Mouse (Mus musculus) Muller cell, postnatal 12 days (primary cell): ENCODE results near the gene Icosl.
"Not testable (repeated sequence)": the region's sequence is repeated elsewhere in the genome, so short reads cannot be mapped to it uniquely, and the experiment has no call there.

Experiments
- DNase-seq: peaks from one replicate; pipeline ENCODE4 v3.0.0-alpha.2; 2015; ENCODE audit errors: inconsistent ontology term

Icosl gene

DNA sequence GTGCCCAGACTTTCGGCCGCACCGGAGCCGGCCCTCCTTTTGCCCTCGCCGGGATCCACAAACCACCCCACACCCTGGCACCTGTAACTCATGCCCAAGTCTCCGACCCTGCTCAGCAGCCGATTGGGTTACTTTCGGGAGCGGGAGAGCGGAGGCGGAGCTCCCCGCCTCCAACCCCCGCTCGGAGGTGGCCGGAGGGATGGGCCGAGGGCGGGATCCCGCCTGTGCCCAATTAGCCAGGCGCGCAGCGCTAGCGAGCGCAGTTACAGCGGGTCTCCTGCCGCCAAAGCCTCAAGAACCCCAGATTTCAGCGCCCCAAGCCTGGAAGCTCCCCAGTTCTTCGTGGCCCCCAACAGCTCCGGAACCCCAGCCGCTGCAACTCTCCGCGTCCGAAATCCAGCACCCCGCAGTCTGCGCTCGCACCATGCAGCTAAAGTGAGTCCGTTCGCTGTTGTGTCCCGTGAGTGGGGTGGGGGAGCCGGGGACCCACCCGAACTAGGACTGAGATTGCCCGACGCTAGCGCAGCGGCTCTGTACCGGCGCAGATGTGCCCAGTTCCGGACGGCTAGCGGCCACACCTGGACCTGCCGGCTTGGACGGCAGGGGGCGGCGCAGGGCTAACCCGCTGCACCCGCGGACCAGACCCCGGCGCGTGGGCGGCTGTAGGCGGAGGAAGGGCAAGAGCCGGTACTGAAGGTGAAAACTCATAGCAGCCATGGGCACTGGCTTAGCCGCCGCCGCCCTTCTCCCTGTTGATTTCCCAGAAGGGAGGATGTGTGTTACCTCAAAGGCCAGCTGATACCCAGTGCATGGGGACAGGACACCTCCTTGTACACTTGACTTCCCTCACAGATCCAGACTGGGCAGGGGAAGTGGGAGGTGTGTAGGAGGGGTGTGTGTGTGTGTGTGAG lies at the start of gene Icosl:
Gene Icosl, plus strand, starts transcription at position 202 of the 911 bp plus-strand sequence.
- DNase-seq, result peak; percentile 88

DNA sequence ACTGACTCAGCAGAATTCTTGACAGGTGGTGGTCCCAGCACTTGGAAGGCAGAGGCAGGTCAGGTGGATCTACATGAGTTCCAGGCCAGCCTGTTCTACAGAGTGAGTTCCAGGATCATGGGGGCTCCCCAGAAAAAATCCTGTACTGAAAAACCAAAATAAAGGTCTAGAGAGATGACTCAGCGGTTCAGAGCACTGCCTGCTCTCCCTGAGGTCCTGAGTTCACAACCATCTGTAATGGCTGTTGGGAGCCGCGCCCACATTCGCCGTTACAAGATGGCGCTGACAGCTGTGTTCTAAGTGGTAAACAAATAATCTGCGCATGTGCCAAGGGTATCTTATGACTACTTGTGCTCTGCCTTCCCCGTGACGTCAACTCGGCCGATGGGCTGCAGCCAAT lies 49.1 kb upstream of the Icosl start:
- DNase-seq, result not testable (repeated sequence)

- not testable (repeated sequence) for DNase-seq
These were observed 43.6 kb upstream of the Icosl start for GRCm38 (mm10) chr10:78025453-78025852.

GRCm38 (mm10) chr10:78028129-78028528 lies 41.0 kb upstream of the Icosl start:
- peak; percentile 57 for DNase-seq

DNA sequence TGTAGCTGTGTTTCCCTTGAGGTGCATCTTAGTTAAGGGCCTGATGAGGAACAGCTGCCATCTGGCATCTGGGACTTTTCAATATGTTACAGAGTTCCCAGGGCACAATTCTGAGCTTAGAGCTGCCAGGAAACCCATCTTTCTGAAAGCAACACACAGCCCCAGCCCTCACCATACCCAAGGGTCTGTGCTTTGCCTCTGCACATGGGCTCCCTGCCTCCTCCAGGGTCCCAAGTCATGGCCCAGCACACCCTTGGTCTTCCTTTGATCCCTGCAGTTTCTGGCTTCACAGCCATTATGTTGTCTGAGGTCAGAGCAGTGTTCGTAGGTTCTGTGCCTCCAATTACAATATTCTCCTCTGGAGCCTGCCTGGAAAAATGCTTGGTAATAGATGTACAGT lies 40.0 kb upstream of the Icosl start:
- DNase-seq, result no peak

GRCm38 (mm10) chr10:78031987-78032386 lies 37.1 kb upstream of the Icosl start:
- no peak for DNase-seq

GRCm38 (mm10) chr10:78037139-78037538 lies 32.0 kb upstream of the Icosl start:
- DNase-seq, result no peak

DNA sequence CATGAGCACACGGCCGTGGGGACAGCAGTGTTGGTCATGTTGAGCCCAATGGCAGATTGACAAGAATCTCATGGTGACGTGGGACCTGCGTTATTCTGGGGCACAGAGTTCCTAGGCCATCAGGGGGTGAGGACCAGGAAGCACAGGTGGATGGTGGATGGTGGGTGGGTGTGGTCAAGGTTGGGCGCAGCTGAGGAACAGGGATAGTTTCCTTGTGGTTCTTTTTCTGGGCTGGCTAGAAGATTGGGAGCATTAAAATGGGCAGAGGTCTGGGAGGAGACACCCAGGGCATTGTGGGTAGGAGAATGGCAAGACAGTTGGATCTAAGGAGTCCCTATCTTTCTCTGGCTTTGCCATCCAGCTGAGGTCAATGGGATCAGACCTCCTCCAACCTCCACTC lies 27.5 kb upstream of the Icosl start, which contains the start of gene Dnmt3l:
Gene Dnmt3l, plus strand, starts transcription at position 301 of the 400 bp plus-strand sequence.
- DNase-seq, result no peak

GRCm38 (mm10) chr10:78042096-78042495 lies 27.0 kb upstream of the Icosl start:
- no peak for DNase-seq

DNA sequence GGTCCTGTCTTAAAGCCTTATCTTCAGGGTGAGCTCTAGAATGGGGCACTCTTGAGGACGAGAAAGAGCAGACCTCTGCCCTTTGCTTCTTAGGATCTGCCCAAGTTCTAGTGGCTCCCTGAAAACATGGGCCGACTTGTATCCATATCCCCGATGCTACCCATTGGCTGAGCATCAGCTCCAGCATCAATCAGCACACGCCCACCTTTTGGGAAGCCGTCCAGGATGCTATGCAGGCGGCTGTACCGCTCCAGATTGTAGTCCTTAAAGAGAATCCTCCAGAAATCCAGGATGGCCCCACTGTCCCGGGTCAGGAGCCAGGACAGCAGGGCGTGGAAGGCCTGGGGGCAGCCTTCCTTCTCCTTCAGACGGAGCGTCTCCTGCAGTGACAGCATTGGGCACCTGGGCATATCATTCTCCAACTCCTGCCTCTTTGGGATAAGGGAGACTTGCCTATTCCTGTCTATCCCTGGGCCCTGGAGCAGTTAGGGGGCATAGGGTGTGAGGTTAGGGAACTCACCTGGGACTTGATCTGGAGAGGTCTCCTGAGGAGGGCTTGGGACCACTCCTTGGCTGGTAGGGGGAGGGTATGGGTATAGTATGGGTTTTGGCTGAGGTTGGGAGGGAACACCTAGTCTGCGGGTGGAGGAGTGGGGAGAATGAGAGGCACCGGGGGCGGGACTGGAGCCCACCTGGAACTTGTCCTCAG lies 26.3 kb upstream of the Icosl start:
- DNase-seq, result no peak

GRCm38 (mm10) chr10:78043406-78043836 lies 25.7 kb upstream of the Icosl start, which contains the start of gene Aire:
Aire (minus strand) TSS chr10:78043610.
- DNase-seq, result peak; percentile 61

- DNase-seq, result no peak
These were observed 24.6 kb upstream of the Icosl start for GRCm38 (mm10) chr10:78044531-78044930.

DNA sequence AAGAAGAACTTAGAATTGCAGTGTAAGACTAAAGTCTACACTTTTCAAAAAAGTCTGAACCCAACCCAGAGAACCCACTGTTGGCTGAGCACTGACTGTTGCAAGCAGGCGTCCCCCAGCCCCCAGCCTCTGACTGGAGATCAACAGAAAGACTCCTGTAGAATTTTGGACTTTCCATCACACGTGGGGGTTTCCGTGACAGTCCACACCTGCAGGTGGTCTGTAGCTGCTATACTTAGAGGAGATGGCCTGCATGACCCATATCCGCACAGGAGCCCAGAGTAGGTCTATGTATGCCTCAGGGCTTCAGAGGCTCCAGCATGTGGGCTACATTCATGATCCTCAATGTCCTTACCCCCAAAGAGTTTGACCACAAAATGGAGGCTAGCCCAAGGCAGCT lies 22.7 kb upstream of the Icosl start:
- DNase-seq, result no peak

DNA sequence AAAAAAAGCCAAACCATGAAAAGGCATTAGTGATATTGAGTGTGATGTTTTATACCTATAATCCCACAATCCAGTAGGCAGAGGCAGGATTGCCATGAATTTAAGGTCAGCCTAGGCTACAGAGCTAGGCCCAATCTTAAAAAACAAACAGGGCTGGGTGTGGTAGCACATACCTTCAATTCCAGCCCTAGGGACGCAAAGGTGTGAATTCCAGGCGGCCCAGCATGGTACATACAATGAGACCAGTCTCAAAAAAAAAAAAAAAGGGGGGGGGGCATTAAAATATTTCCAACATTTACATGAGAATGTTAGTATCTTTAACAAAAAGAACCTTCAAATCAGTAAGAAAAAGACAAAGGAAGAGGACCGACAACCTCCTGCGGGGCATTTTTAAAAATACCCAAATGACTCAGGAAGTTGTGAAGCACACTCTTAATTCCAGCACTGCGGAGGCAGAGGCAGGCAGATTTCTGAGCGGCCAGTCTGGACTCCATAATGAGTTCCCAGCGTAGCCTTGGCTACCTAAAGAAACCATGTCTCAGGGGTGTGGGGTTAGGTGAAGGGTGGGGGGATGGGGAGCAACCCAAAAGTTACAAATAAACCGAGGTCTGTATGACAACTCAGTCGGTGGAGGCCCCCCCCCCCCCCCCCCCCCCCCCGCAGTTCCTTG lies 20.9 kb upstream of the Icosl start:
- no peak for DNase-seq

GRCm38 (mm10) chr10:78049519-78050035 lies 19.5 kb upstream of the Icosl start:
- no peak for DNase-seq

DNA sequence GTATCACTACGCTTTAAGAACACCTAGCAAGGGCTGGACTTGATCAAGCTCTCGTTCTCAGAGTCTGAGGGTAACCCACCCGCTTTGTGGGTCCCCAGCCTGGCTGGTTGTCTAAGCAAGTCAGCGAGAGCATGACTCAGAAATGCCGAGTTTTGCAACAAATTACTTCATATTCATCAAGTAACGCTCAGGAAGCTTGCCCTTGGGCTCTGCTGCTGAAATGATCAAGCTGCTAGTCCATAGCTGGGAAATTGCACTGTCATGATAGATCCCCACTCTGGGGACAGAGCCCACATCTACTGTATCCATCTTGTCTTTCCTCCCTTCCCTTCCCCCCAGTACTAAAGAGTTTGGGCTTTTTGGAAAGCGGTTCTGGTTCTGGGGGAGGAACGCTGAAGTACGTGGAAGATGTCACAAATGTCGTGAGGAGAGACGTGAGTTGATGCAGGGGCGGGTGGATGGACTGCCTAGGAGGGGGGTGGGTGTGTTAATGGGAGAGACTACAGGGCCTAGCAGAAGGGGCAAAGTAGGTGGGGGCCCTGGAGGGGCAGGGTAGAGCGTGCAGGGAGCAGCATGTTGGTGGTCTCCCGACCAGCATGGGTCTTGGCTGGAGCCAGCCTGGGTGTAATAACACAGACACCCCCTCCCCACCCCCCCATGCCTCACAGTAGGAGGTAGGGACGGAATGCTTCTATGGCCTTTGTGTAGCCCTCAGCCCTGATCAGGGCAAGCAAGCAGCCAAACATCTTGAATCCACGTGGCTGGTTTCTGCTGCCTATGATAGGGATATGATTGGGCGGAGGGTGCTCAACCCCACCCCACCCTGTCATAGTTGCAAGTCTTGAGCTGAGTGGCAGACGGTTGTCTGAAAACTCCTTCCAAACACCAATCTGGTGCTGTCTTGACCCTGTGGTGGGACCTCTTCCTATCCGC lies 14.2 kb upstream of the Icosl start:
- DNase-seq, result no peak

- no peak for DNase-seq
These were observed 12.0 kb upstream of the Icosl start for GRCm38 (mm10) chr10:78057056-78057455.

DNA sequence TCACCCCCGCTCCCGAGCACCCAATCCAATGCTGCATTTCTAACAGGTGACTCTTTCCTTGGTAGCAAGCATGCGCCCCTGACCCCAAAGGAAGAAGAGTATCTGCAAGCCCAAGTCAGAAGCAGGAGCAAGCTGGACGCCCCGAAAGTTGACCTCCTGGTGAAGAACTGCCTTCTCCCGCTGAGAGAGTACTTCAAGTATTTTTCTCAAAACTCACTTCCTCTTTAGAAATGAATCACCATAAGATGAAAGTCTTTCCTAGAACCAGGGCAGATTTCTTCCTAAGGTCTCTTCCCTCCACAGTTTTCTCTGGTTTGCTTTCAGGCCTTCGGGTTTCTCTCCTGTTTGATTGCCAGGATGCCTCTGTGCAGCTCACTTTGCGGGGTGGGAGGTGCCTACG lies 6.0 kb upstream of the Icosl start:
- no peak for DNase-seq

GRCm38 (mm10) chr10:78067226-78067625 lies 1.9 kb upstream of the Icosl start:
- no peak for DNase-seq

GRCm38 (mm10) chr10:78068541-78068940 lies 561 bp upstream of the Icosl start:
- peak; percentile 7 for DNase-seq

GRCm38 (mm10) chr10:78074151-78074550 lies 5.0 kb downstream of the Icosl start:
- DNase-seq, result peak; percentile 51
